Mouse (Mus musculus): ENCODE data around the gene Pex1. TPM values are rescaled to one million over a fixed set of nuclear protein-coding genes. Genes with fewer than 3 reads are reported as not detected.
"Not testable (repeated sequence)": the region's sequence is repeated elsewhere in the genome, so short reads cannot be mapped to it uniquely, and the experiment has no call there.

Pex1 gene
- total RNA-seq (2017), result 21.0 and 32.2 TPM in 2 replicates

DNA sequence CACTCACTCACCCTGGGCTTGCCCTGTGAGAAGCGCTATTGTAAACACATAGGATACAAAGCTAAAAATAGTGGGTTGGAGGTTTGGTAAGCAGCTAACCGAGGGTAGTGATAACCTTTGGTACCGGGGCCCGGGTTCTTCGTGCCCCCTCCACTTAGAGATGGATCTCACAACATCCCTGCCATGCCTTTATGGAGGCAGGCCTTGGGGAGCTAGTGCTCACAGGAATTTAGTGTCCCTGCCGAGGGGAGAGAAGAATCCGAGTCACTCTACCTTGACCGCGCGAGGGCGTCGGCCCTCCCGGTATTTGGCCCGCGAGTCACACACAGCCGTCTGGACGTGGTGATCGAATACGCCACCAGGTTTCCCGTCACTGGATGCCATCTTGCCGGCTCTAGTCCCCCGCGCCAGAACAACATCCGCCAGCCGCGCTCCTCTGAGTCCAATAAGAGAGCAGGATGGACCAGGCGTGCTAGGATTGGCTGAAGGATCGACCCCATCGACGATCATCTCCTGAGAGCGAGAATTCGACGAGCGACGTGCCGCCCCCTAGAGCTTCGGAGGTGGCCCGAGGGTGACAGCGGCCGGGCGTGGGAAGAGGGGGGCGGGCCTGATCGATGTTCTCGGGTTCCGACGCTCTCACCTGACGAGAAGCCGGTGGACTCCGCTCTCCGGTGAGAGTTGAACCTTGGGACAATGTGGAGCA, at the start of gene Pex1:
TSS of gene Pex1 (plus strand) at position 374 of the 706 bp plus-strand sequence.
- peak; percentile 95 for ATAC-seq (replicated peaks; ENCODE audit: low read depth, poor library complexity, severe bottlenecking)

DNA sequence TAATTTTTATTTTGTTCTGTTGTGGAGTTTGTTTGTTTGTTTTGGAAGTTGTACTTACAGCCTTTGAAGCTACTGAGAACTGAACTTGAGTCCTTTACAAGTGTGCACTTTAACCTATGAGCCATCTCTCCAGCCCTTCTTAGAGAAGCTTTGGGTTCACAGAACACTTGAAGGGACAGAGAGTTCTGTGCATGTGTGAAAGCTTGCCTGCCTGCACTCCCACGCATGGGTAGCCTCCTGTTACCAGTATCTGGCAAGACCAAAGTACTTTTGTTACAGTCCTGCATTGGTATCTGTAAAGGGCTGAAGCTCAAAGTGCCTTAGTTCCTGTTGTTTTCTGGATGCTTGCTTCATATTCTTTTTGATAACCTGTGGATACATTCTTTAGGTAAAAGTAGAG, 49.6 kb upstream of the Pex1 start:
- ATAC-seq (replicated peaks; ENCODE audit: low read depth, poor library complexity, severe bottlenecking), result no peak

GRCm38 (mm10) chr5:3551481-3551880, 44.4 kb upstream of the Pex1 start:
- no peak for ATAC-seq (replicated peaks; ENCODE audit: low read depth, poor library complexity, severe bottlenecking)

GRCm38 (mm10) chr5:3554198-3554597, 41.7 kb upstream of the Pex1 start:
- ATAC-seq (replicated peaks; ENCODE audit: low read depth, poor library complexity, severe bottlenecking), result no peak

DNA sequence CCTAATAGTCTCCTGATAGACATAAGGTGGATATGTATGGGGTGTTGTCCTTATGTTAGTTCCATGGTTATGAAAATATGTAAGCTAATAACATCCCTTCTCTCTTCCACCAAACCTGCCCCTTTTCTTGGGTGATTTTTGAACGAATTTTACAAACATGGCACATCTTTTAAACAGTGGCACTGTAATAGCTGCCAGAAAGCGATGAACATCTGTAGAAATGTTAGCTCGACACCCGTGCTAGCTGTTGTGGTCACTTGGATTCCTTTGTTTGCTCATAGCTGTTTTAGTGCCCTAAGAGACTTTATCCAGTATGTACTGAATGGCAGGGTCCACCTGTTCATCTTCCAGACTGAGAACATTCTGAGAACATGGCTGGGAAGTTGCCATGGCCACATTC, 24.6 kb upstream of the Pex1 start, which contains the start of gene 1700109H08Rik:
TSS of gene 1700109H08Rik (plus strand) at position 301 of the 400 bp plus-strand sequence.
- no peak for ATAC-seq (replicated peaks; ENCODE audit: low read depth, poor library complexity, severe bottlenecking)

- no peak for ATAC-seq (replicated peaks; ENCODE audit: low read depth, poor library complexity, severe bottlenecking)
Measured at GRCm38 (mm10) chr5:3574825-3575224, 21.0 kb upstream of the Pex1 start.

DNA sequence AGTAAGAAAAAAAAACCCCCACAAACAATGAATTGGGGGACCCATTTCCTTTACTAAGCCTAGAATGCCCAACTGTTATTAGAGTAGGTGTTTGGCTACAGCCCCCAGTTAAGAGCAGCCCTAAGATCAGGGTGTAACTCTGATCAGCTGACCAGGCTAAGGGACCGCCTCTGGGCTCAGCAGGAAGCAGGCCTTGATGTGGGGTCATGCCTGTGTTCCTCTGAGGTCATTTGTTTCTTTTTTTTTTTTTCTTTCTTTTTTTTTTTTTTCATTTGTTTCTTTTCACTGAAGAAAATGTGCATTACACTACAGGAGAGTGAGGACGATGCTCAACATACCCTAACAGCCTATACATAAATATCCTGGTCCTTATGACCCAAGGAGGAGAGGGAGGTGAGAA, 17.9 kb upstream of the Pex1 start:
- no peak for ATAC-seq (replicated peaks; ENCODE audit: low read depth, poor library complexity, severe bottlenecking)

DNA sequence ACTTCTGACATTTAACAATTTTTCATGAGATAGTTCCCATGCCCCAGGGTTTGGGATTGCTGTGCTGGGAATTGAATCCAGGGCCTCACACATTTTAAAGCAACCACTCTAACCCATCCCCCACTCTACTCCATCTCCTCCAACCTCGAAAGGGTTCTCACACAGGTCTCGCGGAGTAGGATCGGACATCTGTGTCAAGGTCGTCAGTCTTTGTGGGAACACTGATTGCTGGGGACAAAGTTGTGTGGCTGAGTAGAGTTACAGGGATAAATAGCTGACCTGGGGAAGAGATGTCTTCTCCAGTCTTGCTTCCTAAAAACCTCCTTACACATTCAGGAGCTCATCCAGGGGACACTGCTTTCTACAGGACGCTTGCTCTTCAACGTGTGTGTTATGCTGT, 16.8 kb upstream of the Pex1 start:
- ATAC-seq (replicated peaks; ENCODE audit: low read depth, poor library complexity, severe bottlenecking), result no peak

DNA sequence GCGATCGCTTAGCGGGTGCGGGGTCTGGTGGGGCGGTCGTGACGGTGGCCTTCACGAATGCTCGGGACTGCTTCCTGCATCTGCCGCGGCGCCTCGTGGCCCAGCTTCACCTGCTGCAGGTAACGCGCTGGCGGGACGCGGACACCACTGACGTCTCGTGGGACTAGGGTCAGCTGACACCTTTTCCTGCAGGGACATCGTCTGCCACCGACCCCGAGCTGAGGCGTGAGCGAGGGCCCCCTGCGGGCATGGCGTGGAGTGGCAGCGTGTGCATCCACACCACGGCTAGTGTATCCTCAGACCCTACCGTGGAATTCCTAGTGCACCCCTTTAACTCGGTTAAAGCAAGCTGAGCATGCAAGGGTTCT, 517 bp downstream of the Pex1 start, which contains the start of gene Rbm48:
TSS of gene Rbm48 (minus strand) at position 187 of the 368 bp plus-strand sequence.
- ATAC-seq (replicated peaks; ENCODE audit: low read depth, poor library complexity, severe bottlenecking), result peak; percentile 82

DNA sequence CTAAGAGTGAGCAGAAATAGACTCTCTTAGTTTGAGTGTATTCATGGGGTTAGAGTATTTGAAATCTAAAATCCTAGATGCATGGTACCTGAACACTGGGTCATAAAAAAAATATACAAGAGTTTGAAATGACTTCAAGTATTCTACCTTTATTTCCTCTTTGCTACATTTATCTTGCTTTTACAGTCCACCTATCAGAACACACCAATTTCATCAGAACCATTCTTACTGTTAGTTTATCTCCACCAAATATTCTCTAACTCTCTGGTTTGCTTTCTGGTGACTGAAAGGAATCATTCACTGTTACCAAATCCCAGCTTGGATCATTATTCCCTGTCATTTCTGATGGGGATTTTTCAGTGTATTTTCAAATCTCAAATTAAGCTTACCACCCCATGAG, 1.3 kb downstream of the Pex1 start:
- no peak for ATAC-seq (replicated peaks; ENCODE audit: low read depth, poor library complexity, severe bottlenecking)

GRCm38 (mm10) chr5:3598766-3599165, 2.9 kb downstream of the Pex1 start:
- no peak for ATAC-seq (replicated peaks; ENCODE audit: low read depth, poor library complexity, severe bottlenecking)

- no peak for ATAC-seq (replicated peaks; ENCODE audit: low read depth, poor library complexity, severe bottlenecking)
Measured at GRCm38 (mm10) chr5:3600298-3600697, 4.4 kb downstream of the Pex1 start.

- ATAC-seq (replicated peaks; ENCODE audit: low read depth, poor library complexity, severe bottlenecking), result no peak
Measured at GRCm38 (mm10) chr5:3600790-3601189, 4.9 kb downstream of the Pex1 start.

- no peak for ATAC-seq (replicated peaks; ENCODE audit: low read depth, poor library complexity, severe bottlenecking)
Measured at GRCm38 (mm10) chr5:3607114-3607513, 11.2 kb downstream of the Pex1 start.

DNA sequence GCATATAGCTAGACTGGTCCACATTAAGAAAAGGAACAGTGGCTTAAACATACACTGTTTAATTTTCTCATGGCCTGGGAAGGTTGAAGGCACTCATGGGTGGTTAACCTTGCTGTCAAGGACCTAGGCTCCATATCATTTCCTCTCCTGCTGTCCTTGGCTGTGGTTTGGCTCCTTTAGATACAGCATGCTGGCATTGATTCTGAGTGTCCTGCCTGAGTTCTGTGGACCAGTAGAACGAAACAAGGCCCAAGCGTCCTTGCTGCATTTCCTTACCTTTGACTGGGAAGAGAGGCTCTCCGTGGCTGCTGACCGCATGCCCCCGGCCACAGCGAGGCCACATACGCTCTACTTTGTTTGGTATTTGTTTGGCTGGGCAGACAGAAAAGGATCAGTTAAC, 13.4 kb downstream of the Pex1 start:
- no peak for ATAC-seq (replicated peaks; ENCODE audit: low read depth, poor library complexity, severe bottlenecking)

- ATAC-seq (replicated peaks; ENCODE audit: low read depth, poor library complexity, severe bottlenecking), result not testable (repeated sequence)
Measured at GRCm38 (mm10) chr5:3611835-3612234, 16.0 kb downstream of the Pex1 start.

GRCm38 (mm10) chr5:3620486-3620885, 24.6 kb downstream of the Pex1 start:
- ATAC-seq (replicated peaks; ENCODE audit: low read depth, poor library complexity, severe bottlenecking), result no peak

GRCm38 (mm10) chr5:3630055-3630454, 34.2 kb downstream of the Pex1 start:
- ATAC-seq (replicated peaks; ENCODE audit: low read depth, poor library complexity, severe bottlenecking), result no peak

GRCm38 (mm10) chr5:3631512-3632271, 35.8 kb downstream of the Pex1 start:
- peak; percentile 39; the same call in 1 of the 2 replicates for ATAC-seq (replicated peaks; ENCODE audit: low read depth, poor library complexity, severe bottlenecking)

DNA sequence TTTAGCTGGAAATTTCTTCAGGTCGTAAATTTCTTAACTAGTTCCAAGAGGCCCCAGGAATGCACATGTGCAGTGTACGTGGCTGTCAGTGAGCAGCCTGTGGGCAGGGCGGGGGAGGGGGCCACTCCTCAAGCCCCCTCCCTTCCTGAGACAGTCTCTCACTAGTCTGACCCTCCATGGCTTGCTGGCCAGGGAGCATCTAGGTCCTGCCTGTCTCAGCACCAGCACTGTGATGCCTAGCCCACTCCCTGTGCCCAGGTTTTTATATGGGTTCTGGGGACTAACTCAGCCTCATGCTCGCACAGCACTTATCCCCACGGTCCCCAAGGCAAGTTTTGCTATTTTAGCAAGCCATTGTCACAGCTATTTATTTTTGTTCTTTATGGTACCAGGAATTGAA, 36.4 kb downstream of the Pex1 start:
- ATAC-seq (replicated peaks; ENCODE audit: low read depth, poor library complexity, severe bottlenecking), result no peak

DNA sequence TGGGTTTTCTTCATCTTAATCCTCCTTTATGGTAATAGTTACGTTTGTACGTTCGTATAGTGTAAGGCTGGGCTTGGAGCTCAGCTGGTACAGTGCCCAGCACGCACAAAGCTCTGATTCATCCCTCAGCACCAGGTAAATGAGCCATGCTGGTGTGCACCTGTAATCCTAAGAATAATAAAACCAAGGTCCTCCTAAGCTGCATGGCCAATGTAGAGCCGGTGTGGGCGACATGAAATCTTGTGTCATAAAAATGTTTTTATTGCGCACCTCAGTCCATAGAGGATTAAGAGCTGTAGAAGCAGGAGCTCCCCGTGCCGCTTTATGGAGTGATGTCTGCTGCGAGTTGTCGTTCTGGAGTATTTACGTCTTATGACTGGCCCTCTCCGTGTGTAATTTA, 37.4 kb downstream of the Pex1 start:
- ATAC-seq (replicated peaks; ENCODE audit: low read depth, poor library complexity, severe bottlenecking), result no peak

All from common myeloid progenitor, adult 5-6 weeks (primary cell).